Mouse (Mus musculus): ENCODE data around the gene Zfp414. TPM values are rescaled to one million over a fixed set of nuclear protein-coding genes. Genes with fewer than 3 reads are reported as not detected.
"Not testable (repeated sequence)": the region's sequence is repeated elsewhere in the genome, so short reads cannot be mapped to it uniquely, and the experiment has no call there.

The Zfp414 gene
- total and polyA plus RNA-seq, 2 experiments from 2014 or later = 20.3 to 29.0 TPM

DNA sequence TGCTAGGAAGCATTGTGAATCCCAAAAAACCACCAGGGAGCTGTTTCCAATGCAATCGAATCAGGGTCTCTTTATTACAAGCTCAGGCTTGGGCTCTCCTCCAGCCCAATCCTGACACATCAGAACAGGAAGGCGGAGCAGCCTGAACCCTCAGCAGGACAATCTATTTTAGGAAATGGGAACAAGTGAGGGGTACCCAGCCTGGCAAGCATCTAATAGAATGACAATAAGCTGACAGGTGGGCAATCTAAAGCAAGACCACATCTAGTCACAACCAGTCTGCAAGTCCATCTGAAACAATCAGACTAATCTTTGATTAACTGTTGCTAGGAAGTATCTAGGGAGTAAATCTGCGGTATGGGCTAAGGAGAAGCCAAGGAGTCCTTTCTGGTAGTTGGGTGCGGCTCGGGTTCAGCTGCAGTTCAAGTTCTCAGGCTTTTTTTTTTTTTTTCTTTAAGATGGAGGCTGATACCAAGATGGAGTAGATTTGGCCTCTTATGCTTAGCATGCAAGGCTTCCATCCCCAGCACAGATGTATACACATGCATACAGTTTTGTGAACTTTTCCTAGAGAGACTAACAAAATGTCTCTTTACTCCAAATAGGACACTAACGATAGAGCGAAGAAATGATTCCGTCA, 28.9 kb upstream of the Zfp414 start:
- Histone ChIP-seq H3K9me3 (replicated peaks; ENCODE audit: control insufficient read depth, low read length) (no peaks in the 10 kb centered on the region; the same call in 1 of the 2 replicates), H3K9ac (replicated peaks; ENCODE audit: low read depth, low read length) (no peak overlapping the region), H3K27me3 (ENCODE audit: control insufficient read depth, insufficient read depth, low read length) (no peaks in the 10 kb centered on the region), H3K4me3 (ENCODE audit: low read depth, low read length) (no peak overlapping the region), H3K36me3 (replicated peaks; ENCODE audit: control insufficient read depth, insufficient read depth, low read length) (no peaks in the 10 kb centered on the region), H3K27ac (ENCODE audit: low read depth) (no peak overlapping the region), H3K4me1 (ENCODE audit: control insufficient read depth, insufficient read depth) (no peaks in the 10 kb centered on the region), H3K4me2 (ENCODE audit: low read depth, low read length) (no peak overlapping the region)
- no peak for ATAC-seq (ENCODE audit: insufficient read depth, low read depth)
- no peak for DNase-seq (ENCODE audit: low spot score)
- TF ChIP-seq CTCF (IDR thresholded peaks at IDR 0.05; ENCODE audit: low read depth) (no peak), EP300 (IDR thresholded peaks at IDR 0.05; ENCODE audit: low read depth) (no peak)
- 74% methylated on average over 8 of the region's 8 CpGs for WGBS

DNA sequence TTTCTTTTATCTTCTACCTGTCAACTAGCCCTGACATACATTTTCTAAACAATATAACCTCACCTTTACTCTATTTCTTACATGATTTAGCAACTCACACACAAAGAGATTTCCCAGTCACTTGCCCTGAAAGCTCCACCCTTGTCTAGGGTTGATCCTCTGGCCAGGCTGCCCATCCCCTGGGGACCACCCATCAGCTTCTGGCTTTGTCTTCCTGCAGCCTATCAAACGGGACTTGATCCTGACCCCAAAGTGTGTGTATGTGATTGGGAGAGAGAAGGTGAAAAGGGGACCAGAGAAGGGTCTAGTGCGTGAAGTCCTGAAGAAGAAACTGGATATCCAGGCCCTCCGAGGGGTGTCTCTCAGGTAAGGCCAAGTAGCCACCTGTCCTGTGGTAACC, 28.1 kb upstream of the Zfp414 start:
- H3K4me2 ChIP-seq (ENCODE audit: low read depth, low read length) = no peak overlapping the region
- H3K4me3 ChIP-seq (ENCODE audit: low read depth, low read length) = no peak overlapping the region
- 77% methylated on average over 3 of the region's 3 CpGs for WGBS
- DNase-seq (ENCODE audit: low spot score) (no peak), ATAC-seq (ENCODE audit: insufficient read depth, low read depth) (no peak)
- no peak overlapping the region for H3K9ac ChIP-seq (replicated peaks; ENCODE audit: low read depth, low read length)
- no peak overlapping the region for H3K27ac ChIP-seq (ENCODE audit: low read depth)
- H3K27me3 ChIP-seq (ENCODE audit: control insufficient read depth, insufficient read depth, low read length) = no peaks in the 10 kb centered on the region
- TF ChIP-seq CTCF (IDR thresholded peaks at IDR 0.05; ENCODE audit: low read depth) (no peak), EP300 (IDR thresholded peaks at IDR 0.05; ENCODE audit: low read depth) (no peak)
- no peaks in the 10 kb centered on the region; the same call in 1 of the 2 replicates for H3K9me3 ChIP-seq (replicated peaks; ENCODE audit: control insufficient read depth, low read length)
- no peaks in the 10 kb centered on the region for H3K36me3 ChIP-seq (replicated peaks; ENCODE audit: control insufficient read depth, insufficient read depth, low read length)
- H3K4me1 ChIP-seq (ENCODE audit: control insufficient read depth, insufficient read depth) = no peaks in the 10 kb centered on the region

DNA sequence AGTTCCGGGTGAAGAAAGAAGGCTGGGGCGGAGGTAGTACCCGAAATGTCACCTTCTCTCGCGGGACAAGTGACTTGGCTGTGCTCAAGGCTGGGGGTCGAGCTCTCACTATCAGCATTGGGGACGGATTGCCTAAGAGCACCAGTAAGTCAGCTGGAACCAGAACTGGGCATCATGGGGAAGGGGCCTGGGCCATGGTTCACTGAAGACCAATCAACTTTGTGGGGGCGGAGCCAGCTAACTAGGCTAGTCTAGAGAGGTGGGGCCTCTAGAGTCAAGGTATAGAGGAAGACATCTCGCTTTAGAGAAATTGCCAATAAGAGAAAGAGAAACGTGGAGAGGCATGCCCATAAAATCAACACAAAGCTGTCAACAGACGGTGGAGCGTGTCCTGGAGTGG, 26.9 kb upstream of the Zfp414 start:
- 76% methylated on average over 12 of the region's 12 CpGs for WGBS
- Histone ChIP-seq H3K4me2 (ENCODE audit: low read depth, low read length) (no peak overlapping the region), H3K9ac (replicated peaks; ENCODE audit: low read depth, low read length) (no peak overlapping the region), H3K27ac (ENCODE audit: low read depth) (no peak overlapping the region), H3K4me1 (ENCODE audit: control insufficient read depth, insufficient read depth) (no peaks in the 10 kb centered on the region), H3K27me3 (ENCODE audit: control insufficient read depth, insufficient read depth, low read length) (no peaks in the 10 kb centered on the region), H3K4me3 (ENCODE audit: low read depth, low read length) (no peak overlapping the region), H3K9me3 (replicated peaks; ENCODE audit: control insufficient read depth, low read length) (no peaks in the 10 kb centered on the region; the same call in 1 of the 2 replicates), H3K36me3 (replicated peaks; ENCODE audit: control insufficient read depth, insufficient read depth, low read length) (no peaks in the 10 kb centered on the region)
- DNase-seq (ENCODE audit: low spot score) = no peak
- TF ChIP-seq EP300 (IDR thresholded peaks at IDR 0.05; ENCODE audit: low read depth) = no peak
- TF ChIP-seq CTCF (IDR thresholded peaks at IDR 0.05; ENCODE audit: low read depth) = no peak
- no peak for ATAC-seq (ENCODE audit: insufficient read depth, low read depth)

DNA sequence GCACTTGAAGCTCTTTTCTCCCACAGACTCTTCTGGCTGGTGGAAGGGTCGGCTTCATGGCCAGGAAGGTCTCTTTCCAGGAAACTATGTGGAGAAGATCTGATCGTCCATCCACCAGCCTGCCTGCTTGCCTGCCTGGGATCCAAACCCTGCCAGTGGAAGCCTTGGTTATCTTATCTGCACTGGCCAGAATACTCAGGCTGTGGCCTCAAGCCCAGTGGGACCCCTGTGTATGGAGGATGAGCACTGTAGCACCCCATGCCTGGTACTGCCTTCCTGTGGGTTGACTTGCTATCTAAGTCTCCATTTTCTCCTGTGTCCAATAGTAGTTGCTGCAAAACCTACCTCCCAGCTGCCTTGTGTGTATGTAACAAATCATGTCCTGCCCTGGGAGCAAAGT, 21.6 kb upstream of the Zfp414 start:
- Histone ChIP-seq H3K27me3 (ENCODE audit: control insufficient read depth, insufficient read depth, low read length) (no peaks in the 10 kb centered on the region), H3K4me3 (ENCODE audit: low read depth, low read length) (no peak overlapping the region), H3K4me1 (ENCODE audit: control insufficient read depth, insufficient read depth) (no peaks in the 10 kb centered on the region), H3K9ac (replicated peaks; ENCODE audit: low read depth, low read length) (no peak overlapping the region), H3K36me3 (replicated peaks; ENCODE audit: control insufficient read depth, insufficient read depth, low read length) (no peaks in the 10 kb centered on the region), H3K9me3 (replicated peaks; ENCODE audit: control insufficient read depth, low read length) (no peaks in the 10 kb centered on the region), H3K27ac (ENCODE audit: low read depth) (no peak overlapping the region), H3K4me2 (ENCODE audit: low read depth, low read length) (no peak overlapping the region)
- TF ChIP-seq EP300 (IDR thresholded peaks at IDR 0.05; ENCODE audit: low read depth) (no peak), CTCF (IDR thresholded peaks at IDR 0.05; ENCODE audit: low read depth) (no peak)
- no peak for DNase-seq (ENCODE audit: low spot score)
- no peak for ATAC-seq (ENCODE audit: insufficient read depth, low read depth)
- 42% methylated on average over 2 of the region's 2 CpGs for WGBS

DNA sequence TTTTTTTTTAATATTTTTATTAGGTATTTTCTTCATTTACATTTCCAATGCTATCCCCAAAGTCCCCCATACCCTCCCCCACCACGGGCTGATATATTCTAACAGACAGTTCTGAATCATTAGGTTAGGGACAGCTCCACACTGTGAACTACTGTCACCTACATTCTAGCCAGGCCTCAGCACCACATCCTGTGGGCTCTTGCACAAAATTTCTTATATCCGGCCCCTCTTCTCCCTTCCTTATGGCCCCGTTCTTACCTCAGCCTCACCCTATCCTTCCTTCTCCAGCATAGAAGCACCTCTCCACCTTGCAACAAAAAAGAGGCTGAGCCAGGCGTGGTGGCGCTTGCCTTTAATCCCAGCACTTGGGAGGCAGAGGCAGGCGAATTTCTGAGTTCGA, 18.3 kb upstream of the Zfp414 start:
- Histone ChIP-seq H3K36me3 (replicated peaks; ENCODE audit: control insufficient read depth, insufficient read depth, low read length) (no peaks in the 10 kb centered on the region), H3K27ac (ENCODE audit: low read depth) (no peak overlapping the region), H3K27me3 (ENCODE audit: control insufficient read depth, insufficient read depth, low read length) (no peaks in the 10 kb centered on the region), H3K4me2 (ENCODE audit: low read depth, low read length) (no peak overlapping the region), H3K4me1 (ENCODE audit: control insufficient read depth, insufficient read depth) (no peaks in the 10 kb centered on the region), H3K9me3 (replicated peaks; ENCODE audit: control insufficient read depth, low read length) (no peaks in the 10 kb centered on the region), H3K4me3 (ENCODE audit: low read depth, low read length) (no peak overlapping the region), H3K9ac (replicated peaks; ENCODE audit: low read depth, low read length) (no peak overlapping the region)
- WGBS = 76% methylated on average over 7 of the region's 7 CpGs
- TF ChIP-seq EP300 (IDR thresholded peaks at IDR 0.05; ENCODE audit: low read depth) (no peak), CTCF (IDR thresholded peaks at IDR 0.05; ENCODE audit: low read depth) (no peak)
- ATAC-seq (ENCODE audit: insufficient read depth, low read depth) (no peak), DNase-seq (ENCODE audit: low spot score) (no peak)

DNA sequence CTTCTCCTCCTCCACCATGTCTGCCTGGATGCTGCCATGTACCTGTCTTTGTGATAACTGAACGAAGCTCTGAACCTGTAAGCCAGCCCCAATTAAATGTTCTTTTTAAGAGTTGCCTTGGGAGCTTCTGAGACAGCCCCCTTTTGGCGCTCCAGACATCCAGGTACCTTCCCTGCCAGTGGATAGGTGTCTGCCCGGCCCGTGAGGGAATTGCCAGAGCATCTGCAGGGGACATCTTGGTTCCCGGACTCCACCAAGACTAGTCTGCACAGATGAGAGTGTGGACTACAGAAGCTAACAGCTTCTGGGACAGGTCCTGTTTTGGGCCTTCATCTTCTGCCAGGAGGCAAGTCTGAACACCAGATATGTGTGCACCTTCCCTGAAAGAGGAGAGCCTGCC, 15.2 kb upstream of the Zfp414 start:
- 79% methylated on average over 5 of the region's 5 CpGs for WGBS
- H3K27me3 ChIP-seq (ENCODE audit: control insufficient read depth, insufficient read depth, low read length); H3K4me1 ChIP-seq (ENCODE audit: control insufficient read depth, insufficient read depth); H3K36me3 ChIP-seq (replicated peaks; ENCODE audit: control insufficient read depth, insufficient read depth, low read length); ATAC-seq (ENCODE audit: insufficient read depth, low read depth); H3K4me2 ChIP-seq (ENCODE audit: low read depth, low read length); H3K9me3 ChIP-seq (replicated peaks; ENCODE audit: control insufficient read depth, low read length); DNase-seq (ENCODE audit: low spot score); H3K4me3 ChIP-seq (ENCODE audit: low read depth, low read length); H3K27ac ChIP-seq (ENCODE audit: low read depth); H3K9ac ChIP-seq (replicated peaks; ENCODE audit: low read depth, low read length): not testable (repeated sequence)

Data from heart, postnatal 0 days (tissue).